Mouse (Mus musculus): ENCODE data around the gene Tbx10. TPM values are rescaled to one million over a fixed set of nuclear protein-coding genes. Genes with fewer than 3 reads are reported as not detected.

Gene Tbx10
- polyA plus RNA-seq (2017; shearing (Covaris generic)) = not detected

DNA sequence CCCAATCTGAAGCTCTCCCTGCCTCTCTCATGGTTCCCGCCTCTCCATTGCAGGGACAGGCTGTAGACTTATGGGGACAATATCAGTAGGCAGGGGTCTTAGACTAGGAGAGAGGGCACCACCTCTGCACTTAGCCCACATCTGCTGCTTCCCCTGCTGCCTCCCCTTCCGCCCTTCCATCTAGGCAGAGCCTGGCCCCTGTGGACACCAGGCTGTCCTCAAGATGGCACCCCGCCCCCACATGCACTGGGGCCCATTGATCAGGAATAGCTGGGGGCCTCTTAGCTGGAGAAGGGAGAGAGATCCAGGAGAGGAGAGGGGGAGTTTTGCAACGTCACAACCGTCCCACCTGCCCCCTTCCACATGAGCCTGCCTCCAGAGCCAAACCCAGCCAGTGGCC, at the start of gene Tbx10:
Tbx10 (plus strand) TSS at position 337 of the 400 bp plus-strand sequence.

DNA sequence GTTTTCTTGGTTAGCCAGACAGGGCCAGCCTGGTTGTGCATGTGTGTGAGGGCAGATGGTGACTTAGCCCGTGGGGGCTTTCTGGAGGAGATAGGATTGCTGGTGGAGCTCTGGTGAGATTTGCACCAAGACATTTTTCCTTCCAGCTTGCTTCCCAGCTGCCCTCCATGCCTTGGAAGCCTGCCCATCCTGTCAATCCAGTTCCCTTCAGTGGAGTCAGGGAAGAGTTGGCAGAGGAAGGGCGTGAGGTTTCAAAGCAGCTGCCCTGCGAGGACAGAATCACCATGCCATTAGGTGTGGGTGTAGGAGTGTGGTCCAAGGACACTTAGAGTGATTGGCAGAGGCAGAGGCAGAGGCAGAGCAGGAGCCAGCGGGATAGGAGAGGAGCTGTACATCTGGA, 34.1 kb upstream of the Tbx10 start, which contains the start of gene Aldh3b3:
Aldh3b3 (plus strand) TSS at position 176 of the 400 bp plus-strand sequence.

DNA sequence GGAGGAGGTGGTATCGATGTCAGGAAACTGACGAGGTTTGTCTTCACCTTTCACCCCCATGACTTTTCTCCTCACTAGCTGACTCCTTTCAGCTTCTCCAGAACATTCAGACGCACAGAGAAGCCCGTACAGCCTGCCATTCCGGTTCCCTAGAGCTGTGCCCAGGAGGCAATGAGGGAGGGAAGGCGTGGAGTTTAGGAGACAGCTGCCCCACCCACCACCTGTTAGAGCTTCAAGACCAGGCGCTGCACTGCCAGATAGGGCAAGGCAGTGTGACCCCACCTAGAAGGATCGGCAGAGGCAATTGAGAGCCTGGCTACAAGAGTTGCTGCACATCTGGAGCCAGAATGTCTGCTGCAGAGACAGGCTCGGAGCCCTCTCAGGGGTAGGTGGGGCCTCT, 20.3 kb upstream of the Tbx10 start, which contains the start of gene Aldh3b2:
Aldh3b2 (plus strand) TSS at position 100 of the 400 bp plus-strand sequence.

DNA sequence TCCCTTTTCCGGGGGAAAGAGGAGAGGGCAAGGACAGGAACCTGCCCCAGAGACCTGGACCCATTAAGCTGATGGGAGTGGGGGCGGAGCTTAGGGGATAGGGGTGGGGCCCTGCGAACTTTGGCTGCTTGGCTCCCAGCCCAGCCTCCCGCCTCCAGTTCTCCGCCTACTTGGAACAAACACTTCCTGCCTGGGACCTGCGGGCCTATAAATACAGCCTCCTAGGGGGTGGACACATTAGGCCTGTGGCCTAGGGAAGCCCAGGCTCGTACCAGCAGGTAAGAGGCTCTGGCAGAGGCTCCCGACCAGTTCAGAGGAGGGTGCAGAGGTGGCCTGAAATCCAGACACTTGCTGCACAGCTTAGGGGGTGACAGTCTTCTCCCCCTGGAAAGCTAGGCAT, 6.2 kb upstream of the Tbx10 start, which contains the start of gene Acy3:
Acy3 (plus strand) TSS at position 237 of the 400 bp plus-strand sequence.

DNA sequence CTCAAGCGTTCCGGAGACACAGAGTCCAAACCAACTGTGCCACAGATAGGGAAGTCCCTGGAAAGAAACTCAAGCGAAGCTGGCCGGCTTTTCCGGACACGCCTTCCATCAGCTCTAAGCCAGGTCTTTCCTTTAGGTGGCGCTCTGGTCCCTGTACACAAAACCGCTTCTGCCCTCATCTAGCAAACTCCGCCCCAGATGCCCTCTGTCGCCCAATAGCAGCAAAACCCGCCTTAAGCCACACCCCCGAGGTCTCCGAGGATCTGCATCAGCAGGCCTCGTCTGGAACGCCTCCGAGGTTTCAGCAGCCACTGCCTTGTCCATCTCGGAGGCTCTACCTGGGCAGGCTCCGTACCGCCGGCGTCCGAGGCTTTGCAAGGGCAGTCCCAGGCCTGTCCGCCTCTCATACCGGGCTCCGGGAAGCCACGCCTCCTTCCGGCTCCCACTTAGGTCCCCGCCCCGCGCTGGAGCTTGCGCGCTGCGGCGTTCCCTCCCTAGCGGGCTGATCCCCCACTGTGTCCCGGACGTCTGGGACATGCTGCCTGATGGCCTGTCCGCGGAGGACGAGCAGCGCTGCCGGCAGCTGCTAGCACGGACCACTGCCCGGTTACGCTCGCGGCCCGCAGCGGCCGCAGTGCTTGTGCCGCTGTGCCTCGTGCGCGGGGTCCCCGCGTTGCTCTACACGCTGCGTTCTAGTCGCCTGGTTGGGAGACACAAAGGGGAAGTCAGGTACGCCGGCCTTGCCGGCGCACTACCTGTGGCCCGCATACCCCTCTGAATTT, 7.8 kb downstream of the Tbx10 start, which contains the start of the genes Nudt8 and Gm49405:
Nudt8 (plus strand) TSS at position 462 of the 782 bp plus-strand sequence.
Gm49405 (plus strand) TSS at position 508 of the 782 bp plus-strand sequence.

DNA sequence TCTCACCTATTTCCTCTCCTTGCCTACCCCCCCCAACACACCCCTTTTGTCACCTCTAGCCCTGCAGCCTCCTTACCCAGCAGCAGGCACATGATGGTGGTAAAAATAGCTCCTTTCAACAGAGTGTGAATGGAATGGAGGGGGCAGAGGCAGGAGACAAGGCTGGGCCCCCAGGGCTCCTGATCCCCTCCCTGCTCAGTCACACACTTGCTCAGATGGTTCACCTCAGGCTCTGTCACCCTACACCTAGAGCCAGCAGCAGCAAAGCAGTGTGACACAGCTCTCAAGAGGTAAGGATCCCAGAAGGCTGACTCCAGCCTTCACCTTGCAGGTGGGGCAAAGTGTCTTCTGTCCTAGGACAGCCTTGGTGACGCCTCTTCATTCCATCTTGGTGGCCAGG, 10.6 kb downstream of the Tbx10 start, which contains the start of gene Doc2g:
Doc2g (plus strand) TSS at position 202 of the 400 bp plus-strand sequence.

DNA sequence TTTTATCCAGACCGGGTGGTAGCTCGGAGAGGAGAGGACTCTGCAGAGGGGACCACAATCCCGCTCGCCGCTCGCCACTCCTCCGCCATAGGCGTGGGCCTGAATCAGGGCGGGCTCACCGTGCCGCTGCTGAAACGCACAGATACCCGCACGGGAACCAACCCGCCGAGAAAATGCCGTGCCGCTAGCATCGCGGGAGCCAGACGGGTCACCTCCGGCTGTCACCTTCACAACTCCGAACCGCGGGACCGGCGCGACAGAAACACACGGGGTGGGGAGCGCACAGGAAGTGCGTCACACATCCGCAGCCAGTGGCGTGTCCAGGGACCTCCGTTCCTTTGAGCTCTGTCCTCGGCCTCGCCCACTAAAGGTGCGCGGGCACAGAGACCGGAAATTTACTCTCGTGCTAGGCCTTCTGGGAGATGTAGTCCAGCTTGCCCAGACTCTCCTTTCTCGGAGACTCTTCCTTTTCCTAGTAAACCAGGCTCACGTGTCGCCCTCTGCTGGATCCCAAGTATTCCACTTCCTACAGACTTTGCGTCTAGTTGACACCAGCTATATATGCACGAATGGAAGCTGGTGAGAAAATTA, 20.0 kb downstream of the Tbx10 start, which contains the start of gene Ndufv1:
Ndufv1 (minus strand) TSS at position 375 of the 591 bp plus-strand sequence.

DNA sequence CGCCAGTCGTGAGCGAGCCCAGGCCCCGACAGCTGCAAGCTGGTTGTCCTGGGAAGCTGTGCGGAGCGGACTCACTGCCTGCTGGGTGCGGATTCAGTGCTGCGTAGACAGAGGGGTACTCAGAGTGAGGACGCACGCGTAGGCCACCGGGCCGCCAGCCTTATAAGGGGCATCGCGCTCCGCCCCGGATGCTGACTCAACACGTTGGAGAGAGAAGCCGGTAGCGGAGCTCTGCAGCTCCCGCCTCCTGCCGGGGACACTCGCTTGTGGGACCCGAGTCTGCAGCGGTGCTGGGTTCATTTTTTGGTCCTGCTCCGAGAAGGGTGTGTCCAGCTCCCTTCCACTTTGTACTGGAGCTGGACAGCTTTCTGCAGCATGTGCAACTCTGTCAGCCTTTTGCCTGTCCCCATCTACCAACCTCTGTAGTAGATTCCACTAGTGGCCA, 45.3 kb downstream of the Tbx10 start, which contains the start of gene Gstp1:
Gstp1 (minus strand) TSS at position 198 of the 445 bp plus-strand sequence.

DNA sequence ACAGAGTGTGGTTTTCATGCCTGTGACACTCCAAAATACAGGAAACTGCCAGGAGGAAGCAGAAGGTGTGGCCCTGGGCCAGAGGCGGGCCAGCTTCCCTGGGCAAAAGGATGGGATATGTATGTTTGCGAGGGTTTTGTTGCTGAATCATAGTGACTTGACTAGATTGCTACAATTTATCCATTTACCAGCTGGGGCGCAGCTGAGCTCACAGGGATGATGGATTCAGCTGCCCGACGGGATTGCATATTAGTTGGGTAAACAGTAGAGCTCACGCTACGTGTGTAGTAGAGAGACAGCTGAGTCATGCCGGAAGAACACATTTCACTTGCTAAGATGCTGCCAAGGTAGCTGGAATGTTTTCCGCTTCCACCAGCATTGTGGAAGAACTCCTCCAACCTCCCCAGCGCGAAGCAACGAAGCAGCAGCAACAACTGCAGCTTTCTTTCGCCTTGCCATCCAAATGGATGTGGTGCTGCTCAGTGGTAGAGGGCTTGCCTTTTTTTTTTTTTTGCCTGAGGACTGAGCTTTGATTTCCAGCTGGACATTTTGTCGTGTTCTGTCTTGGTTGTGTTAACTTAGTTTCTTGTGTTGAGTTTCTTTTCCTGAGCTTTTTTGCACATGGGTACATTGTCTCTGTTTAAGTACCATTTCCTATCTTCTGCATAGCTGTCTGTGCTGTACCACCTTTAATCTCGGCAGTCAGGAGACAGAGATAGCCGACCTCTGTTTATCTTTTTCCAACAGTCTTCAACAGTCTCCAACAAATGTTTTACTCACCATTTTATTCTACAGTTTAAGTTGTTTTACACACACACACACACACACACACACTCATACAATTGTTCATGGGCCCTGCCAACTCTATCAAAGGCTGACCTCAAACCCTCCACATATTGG, 53.7 kb downstream of the Tbx10 start, which contains the start of gene Gstp2:
Gstp2 (minus strand) TSS at position 58 of the 900 bp plus-strand sequence.

Other genes with a start within 250 kb of the Tbx10 start
- gene Kmt5b, start 225.3 kb upstream of the Tbx10 start, polyA plus RNA-seq (2017; shearing (Covaris generic)) = 113 TPM
- 56.2 TPM for gene Chka, start 141.0 kb upstream of the Tbx10 start, polyA plus RNA-seq (2017; shearing (Covaris generic))
- gene Tcirg1, start 85.6 kb upstream of the Tbx10 start, polyA plus RNA-seq (2017; shearing (Covaris generic)) = 54.4 TPM
- 91.3 TPM for gene Ndufs8, start 80.0 kb upstream of the Tbx10 start, polyA plus RNA-seq (2017; shearing (Covaris generic))
- gene Aldh3b1, start 62.9 kb upstream of the Tbx10 start, polyA plus RNA-seq (2017; shearing (Covaris generic)) = not detected
- 7.5 TPM for gene Unc93b1, start 57.6 kb upstream of the Tbx10 start, polyA plus RNA-seq (2017; shearing (Covaris generic))
- not detected for gene Aldh3b3, start 34.1 kb upstream of the Tbx10 start, polyA plus RNA-seq (2017; shearing (Covaris generic))
- gene Aldh3b2, start 20.4 kb upstream of the Tbx10 start, polyA plus RNA-seq (2017; shearing (Covaris generic)) = not detected
- not detected for gene Acy3, start 6.2 kb upstream of the Tbx10 start, polyA plus RNA-seq (2017; shearing (Covaris generic))
- gene Nudt8, start 7.8 kb downstream of the Tbx10 start, polyA plus RNA-seq (2017; shearing (Covaris generic)) = 14.6 TPM
- 2.4 TPM for gene Gm49405, start 7.9 kb downstream of the Tbx10 start, polyA plus RNA-seq (2017; shearing (Covaris generic))
- 3.3 TPM for gene Doc2g, start 10.6 kb downstream of the Tbx10 start, polyA plus RNA-seq (2017; shearing (Covaris generic))
- 141 TPM for gene Ndufv1, start 20.1 kb downstream of the Tbx10 start, polyA plus RNA-seq (2017; shearing (Covaris generic))
- 324 TPM for gene Gstp1, start 45.2 kb downstream of the Tbx10 start, polyA plus RNA-seq (2017; shearing (Covaris generic))
- 0.68 TPM for gene Gstp2, start 53.3 kb downstream of the Tbx10 start, polyA plus RNA-seq (2017; shearing (Covaris generic))
- 51.2 TPM for gene Gstp3, start 66.8 kb downstream of the Tbx10 start, polyA plus RNA-seq (2017; shearing (Covaris generic))
- gene Cabp2, start 88.8 kb downstream of the Tbx10 start, polyA plus RNA-seq (2017; shearing (Covaris generic)) = not detected
- gene Cdk2ap2, start 104.4 kb downstream of the Tbx10 start, polyA plus RNA-seq (2017; shearing (Covaris generic)) = 471 TPM
- gene Pitpnm1, start 107.2 kb downstream of the Tbx10 start, polyA plus RNA-seq (2017; shearing (Covaris generic)) = 270 TPM
- 197 TPM for gene Aip, start 133.1 kb downstream of the Tbx10 start, polyA plus RNA-seq (2017; shearing (Covaris generic))
- gene Gpr152, start 147.0 kb downstream of the Tbx10 start, polyA plus RNA-seq (2017; shearing (Covaris generic)) = 0.11 TPM
- gene Cabp4, start 151.3 kb downstream of the Tbx10 start, polyA plus RNA-seq (2017; shearing (Covaris generic)) = not detected
- 183 TPM for gene Coro1b, start 155.9 kb downstream of the Tbx10 start, polyA plus RNA-seq (2017; shearing (Covaris generic))
- gene Ptprcap, start 160.9 kb downstream of the Tbx10 start, polyA plus RNA-seq (2017; shearing (Covaris generic)) = 239 TPM
- gene Rps6kb2, start 170.6 kb downstream of the Tbx10 start, polyA plus RNA-seq (2017; shearing (Covaris generic)) = 50.3 TPM
- gene Carns1, start 182.7 kb downstream of the Tbx10 start, polyA plus RNA-seq (2017; shearing (Covaris generic)) = 45.8 TPM
- gene Tbc1d10c, start 198.5 kb downstream of the Tbx10 start, polyA plus RNA-seq (2017; shearing (Covaris generic)) = 455 TPM
- 718 TPM for gene Ppp1ca, start 199.3 kb downstream of the Tbx10 start, polyA plus RNA-seq (2017; shearing (Covaris generic))
- 37.1 TPM for gene Rad9a, start 208.9 kb downstream of the Tbx10 start, polyA plus RNA-seq (2017; shearing (Covaris generic))
- 49.3 TPM for gene Clcf1, start 221.5 kb downstream of the Tbx10 start, polyA plus RNA-seq (2017; shearing (Covaris generic))
- gene AC109138.7, start 221.6 kb downstream of the Tbx10 start, polyA plus RNA-seq (2017; shearing (Covaris generic)) = not detected
- 94.9 TPM for gene Pold4, start 239.1 kb downstream of the Tbx10 start, polyA plus RNA-seq (2017; shearing (Covaris generic))